Mouse (Mus musculus) right cerebral cortex, postnatal 4 days (tissue): ENCODE data around the gene Pcca.
A peak's percentile ranks its signal among the peaks of the same experiment; 100 is the strongest.
"Not testable (repeated sequence)": the region's sequence is repeated elsewhere in the genome, so short reads cannot be mapped to it uniquely, and the experiment has no call there.

ENCODE experiments used
- DNase-seq: peaks from one replicate; pipeline ENCODE4 v3.0.0-alpha.2; 2022

The Pcca gene

DNA sequence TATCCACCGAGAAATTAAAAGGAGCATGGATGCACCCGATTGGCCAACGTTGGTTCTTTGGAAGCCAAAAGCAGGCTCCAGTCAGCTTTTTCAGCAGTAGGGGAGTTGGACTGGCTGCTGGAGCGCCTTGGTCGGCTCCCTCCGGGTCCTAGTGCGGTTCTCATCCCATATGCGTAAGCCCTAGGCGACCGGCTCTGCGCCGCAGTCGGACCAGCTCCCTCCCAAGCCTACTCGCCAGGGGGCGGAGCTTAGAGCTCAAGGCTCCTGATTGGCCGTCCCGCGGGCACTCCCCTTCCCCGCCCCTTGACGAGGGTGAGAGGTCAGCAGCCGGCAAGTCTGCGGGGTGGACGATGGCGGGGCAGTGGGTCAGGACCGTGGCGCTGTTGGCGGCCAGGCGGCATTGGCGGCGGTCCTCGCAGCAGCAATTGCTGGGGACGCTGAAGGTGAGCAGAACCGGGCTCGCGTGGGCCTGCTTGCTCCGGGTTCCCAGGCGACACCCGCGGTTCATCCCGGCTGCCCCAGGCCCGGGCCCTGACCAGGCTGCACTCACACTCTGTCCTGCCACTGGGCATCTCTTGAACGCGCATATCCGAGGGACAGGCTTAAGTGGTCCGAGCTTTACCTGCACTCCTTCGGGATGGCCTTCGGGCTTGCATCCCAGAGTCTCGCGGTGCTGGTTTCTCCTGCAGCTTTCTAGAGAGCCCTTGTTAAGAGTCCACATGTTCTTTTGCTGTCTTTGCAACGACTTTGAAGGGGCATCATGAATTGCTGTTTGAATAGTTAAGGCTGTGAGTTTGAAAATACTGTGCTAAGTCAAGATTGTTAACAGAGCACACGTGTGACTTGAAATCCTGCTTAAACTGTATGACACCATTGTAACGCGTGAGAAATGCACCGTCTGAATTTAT is at the start of gene Pcca:
TSS of gene Pcca (plus strand) at position 308 of the 908 bp plus-strand sequence.
- DNase-seq, result peak; percentile 92

DNA sequence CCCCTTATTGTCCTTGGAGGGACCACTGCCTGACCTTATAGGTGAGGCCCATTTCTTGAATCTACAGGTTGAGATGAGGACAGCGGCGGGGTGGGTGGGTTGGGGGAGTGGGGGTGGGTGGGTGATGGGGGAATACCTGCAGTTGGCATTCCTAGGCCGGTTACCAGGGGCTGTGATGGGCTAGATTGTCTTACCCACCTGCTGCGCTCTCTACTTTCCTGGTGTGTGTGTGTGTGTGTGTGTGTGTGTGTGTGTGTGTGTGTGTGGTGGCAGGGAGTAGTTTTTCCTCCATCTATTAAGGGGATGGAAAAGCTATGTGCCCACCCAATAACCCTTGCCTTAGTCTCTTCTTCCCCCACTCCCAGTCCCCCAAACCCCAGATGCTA is 49.7 kb upstream of the Pcca start:
- DNase-seq, result no peak

DNA sequence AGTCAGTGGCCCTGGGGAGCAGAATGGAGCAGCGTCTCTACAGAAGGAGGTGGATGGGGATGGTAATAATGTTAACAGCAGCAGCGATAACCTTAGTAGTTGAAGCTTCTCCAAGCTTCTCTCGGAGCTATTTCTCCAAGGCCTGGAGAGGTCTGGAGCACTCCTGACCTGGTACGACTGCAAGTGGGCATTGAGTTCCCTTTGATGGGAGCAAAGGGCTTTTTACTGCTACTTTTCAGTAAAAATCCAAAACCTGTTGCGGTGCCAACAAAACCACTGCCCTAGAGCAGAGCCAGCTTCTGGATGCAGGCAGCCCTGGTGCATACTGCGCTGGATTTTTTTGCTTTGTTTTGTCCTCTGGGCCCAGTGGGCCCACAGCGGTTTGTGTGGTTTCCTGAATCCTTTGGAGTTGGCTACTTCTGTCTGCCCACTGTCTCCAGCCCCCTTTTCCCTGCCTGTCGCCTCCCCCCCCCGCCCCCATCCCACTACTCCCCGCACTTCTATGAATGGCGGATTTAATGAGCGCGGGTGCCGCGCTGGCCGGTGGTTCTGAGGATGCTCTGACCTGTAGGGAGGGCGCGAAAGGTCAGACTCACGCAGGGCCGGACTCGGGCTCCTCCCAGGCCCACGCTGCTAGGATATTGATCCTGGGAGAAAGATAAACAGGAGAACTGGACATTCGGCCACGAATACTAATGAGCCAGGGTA is 49.1 kb upstream of the Pcca start:
- no peak for DNase-seq

DNA sequence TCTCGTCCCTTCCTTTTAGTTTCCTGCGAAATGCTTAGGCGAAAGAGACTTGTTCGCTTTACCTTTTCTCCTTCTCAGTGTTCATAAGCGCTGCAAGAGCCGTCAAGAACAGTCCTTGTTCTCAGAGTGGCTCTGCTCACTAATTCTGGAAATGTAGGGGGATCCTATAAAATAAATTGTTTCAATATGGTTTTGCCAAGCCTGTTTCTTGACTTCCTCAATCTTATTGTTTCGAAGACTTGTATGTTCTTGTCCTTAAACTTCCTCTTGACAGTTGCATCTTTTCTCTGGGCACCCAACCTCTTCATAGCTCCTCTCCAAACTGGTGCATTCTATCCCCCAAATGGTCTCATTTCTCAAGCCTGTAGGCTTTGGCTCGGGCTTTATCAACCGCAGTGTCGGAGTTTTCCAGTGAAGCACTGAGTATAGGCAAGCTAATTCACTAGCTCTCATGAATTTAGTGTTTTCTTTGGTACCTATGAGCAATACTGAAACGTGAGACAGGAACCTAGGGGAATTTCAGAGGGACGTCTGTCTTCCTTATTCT is 48.4 kb upstream of the Pcca start:
- no peak for DNase-seq

DNA sequence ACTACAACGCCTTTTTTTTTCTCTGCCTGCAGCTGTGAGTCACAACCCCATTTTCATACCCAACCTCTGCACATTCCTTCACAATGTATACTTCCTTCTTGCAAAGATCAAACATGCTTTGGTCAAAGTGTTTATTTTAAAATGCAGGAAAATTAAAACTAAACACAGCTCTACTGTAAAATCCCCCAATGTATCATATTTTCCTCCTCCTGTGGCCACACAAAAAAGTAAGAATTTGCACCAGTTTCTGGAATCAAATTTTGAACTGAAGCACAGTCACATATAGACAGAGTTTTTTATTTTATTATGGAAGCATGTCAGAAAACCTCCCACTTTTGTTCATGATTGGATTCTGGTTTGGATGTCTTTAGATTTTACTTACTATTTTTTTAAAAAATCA is 47.5 kb upstream of the Pcca start:
- no peak for DNase-seq

DNA sequence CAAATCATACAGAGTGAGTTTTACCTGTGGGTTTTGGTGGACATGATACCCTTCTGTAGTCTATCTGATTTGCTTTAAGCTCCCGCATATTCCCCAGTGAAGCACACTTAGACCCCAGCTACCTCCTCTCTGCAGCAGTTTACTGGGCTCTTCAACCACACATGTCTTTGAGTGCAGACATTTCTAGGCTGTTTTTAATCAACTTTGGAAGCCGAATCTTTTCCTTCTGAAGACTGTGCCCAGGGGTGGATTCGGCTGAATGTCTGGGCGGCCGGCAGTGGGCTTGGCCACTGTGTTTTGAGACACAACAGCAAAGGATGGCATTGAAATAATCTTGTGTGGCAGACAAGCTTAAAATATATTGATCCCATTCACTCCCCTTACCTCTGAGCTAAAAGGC is 46.8 kb upstream of the Pcca start:
- no peak for DNase-seq

DNA sequence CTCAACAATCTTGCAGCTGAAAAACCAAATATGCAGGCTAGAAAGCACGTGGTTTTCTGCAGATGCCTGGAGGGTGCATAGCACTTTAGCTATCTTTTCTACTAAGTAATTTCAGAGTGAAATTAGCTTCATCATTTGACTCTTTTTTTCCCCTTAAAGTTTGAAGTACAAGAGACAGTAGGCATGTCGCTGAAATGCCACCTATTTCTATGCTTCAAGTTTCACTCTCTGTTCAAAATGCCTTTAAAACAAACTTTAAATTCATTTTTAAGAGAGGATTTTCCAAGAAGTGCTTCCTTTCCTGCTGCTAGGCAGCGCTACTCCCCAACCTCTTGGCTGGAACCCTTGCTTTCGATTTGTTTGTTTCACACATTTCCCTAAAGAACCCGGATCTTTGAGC is 45.1 kb upstream of the Pcca start:
- no peak for DNase-seq

DNA sequence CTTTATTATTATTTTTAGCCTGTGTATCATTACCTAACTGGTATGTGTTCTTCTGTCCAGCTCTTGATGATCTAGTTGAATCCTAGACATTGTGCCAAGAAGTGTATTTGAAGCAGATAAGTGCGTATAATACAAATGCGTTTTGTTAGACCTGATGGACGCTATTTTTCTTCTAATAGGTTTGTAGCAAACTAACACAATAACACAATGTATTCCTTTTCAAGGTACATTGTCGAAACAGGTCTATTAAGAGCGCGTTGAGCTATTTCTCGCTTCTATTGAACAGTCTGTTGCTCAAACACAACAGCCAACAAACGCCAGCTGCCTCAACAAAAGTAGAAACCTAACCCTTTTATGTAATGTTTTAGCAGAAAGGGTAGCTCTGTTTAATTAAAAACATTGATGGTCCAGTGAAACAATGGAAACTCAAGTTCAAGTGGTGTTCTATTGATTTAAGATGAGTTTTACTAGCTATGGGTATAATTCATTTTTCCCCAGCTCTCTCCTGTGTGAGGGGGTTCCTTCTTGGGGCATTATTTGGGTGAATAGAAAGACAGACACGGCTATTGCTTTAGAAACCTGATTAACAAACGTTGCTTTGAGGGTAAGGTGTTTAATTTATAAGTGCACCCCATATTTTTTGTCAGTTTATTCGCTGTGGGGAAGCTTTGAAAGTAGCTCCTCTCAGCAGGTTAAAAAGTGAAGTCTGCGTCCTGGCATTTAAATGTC is 44.3 kb upstream of the Pcca start:
- no peak for DNase-seq

DNA sequence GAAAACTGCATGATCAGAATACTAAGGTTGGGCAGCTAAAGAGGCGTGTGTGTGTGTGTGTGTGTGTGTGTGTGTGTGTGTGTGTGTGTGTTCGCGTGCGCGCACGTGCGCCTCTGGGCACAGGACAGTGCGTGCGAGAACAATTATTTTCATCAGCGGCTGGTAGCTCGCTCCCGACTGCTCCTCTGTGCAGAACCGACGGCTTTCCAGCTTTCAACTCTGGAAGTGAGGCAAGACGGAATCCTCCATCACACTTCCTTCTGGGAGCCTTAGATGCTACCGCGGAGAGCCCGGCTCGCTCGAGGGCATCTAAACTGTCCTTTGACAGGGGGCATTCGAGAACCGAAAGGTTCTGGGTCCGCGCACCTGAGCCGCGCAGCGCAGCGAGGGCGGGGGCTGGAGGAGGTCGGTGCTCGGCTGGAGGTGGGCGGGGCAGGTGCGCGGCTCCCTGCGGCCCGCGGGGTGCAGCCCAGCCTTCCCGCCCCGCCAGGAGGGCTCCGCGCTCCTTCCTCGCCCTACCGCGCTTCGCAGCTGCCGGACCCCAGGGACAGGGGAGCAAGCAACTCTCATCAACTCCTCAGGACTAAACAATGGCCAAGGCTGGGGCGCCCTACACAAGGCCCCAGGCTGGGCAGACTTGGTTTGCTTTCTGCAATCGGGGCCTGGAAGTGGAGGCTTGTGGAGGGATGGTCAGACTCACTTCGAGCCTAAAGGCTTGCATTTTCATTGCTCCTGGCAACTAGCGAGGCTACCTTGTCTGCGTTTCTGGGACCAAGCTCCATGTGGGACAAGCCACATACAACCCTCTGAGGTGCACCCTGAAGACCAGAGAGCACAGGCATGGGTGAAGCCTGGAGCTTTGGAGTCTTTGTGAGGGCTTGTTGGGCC is 43.4 kb upstream of the Pcca start, which contains the start of gene Gm10837:
TSS of gene Gm10837 (plus strand) at position 146 of the 888 bp plus-strand sequence.
- DNase-seq, result no peak

DNA sequence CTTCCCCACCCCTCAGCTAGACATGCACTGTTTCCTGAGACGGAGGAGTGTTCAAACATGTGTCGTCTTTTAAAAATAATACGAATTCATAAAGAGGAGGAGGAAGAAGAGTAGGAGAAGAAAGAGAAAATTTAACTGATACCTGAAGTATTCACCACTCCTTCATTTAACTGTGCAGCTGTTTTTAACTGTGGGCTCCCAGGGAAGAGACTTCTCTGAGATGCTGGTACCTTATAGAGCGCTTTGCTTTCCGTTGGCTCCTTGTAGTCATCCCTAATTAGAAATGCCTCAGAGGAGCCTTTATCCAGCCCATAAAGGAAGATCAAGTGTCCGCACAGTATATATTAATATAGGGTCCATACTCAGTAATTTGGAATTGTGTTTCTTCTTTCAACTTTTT is 42.6 kb upstream of the Pcca start:
- no peak for DNase-seq

DNA sequence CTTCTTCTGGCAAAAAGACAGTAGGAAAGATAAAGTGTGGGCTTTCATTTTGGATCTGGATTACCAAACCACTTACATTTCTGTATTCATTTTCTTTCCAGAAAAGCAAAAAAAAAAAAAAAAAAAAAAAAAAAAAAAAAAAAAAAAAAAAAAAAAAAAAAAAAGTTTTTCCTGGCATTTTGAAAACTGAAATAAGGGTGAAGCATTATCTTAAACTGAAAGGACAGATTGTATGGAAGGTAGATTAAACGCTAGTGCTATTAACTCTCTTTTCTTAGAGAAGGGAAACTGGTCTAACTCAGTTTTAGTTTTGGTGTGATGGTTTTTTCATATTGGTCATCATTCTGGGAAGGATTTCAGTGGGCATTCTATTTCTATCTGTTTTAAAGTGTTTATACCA is 42.1 kb upstream of the Pcca start:
- no peak for DNase-seq

DNA sequence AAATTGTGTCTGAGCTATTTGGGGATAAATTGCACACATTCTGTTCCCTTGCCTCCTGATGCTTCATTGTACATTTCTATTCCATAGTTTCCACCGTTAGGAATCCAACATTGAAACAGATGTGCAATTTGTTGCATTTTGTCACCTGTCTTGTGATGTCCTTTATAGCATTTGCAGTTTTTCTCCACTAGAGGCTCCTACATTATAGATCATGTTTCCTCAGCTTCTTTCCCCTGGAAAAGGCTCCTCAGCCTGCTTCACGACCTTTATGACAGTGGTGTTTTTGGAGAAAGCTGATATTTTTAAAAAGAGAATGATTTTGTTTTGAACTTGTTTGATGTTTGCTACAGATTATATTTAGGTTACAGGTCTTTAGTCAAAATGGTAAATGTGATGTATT is 25.1 kb upstream of the Pcca start:
- DNase-seq, result no peak

DNA sequence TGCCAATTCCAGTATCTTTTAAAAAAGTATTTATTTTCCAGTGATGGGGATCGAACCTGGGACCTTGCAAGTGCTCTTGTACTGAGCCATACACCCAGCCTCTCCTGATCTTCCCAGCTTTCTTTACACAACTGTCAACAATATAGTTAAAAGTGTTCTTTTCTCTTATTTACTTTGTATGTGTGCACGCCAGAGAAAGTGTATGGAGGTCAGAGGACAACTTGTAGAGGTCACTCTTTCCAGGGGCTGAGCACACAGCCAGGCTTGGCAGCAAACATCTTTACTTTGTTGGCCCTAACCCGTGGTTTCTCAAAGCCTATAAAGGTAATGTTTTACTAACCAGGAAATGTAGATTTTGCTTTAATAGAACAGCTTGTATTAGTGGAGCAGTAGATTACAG is 22.6 kb upstream of the Pcca start:
- no peak for DNase-seq

DNA sequence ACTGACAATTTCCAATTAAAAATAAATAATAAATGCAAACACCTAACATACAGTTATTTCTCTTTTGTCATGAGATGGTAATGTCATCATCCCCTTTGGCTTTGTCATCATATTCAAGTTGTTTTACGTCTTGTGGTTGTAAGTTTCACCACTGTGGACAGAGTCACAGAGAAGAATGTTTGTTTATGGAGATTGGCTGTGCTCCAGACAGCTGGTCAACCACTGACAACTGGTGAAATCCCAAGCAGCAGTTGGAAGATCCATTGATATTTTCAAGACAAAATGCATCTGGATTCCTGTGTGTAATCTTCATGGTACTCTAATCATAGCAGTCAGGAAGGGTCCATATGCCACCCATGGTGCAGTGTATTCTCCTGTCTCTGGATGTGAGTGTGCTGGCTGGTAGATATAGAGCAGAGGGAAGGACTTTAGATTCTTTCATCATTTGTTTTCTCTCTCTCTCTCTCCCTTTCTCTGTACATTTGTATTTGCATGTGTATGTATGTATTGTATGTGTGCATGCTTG is 20.6 kb upstream of the Pcca start:
- DNase-seq, result no peak

DNA sequence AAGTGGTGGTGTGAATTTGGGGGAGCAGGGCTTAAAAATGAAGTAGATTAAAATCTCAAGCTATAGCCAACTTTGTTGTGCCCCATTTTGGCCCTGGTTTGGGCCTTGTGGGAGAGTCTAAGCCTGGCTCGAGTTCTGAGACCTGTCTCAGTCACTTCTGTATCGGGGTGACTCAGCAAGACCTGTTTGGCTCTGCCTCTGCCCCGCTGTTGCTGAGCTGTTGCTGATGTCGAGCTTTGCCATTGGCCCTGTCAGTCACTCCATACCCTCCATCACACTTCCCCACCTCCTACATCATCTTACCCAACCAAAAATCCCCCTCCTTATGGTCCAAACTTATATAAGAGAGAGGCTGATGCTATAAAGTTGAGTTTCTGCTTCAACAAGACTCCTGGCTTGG is 5.6 kb upstream of the Pcca start:
- DNase-seq, result no peak

DNA sequence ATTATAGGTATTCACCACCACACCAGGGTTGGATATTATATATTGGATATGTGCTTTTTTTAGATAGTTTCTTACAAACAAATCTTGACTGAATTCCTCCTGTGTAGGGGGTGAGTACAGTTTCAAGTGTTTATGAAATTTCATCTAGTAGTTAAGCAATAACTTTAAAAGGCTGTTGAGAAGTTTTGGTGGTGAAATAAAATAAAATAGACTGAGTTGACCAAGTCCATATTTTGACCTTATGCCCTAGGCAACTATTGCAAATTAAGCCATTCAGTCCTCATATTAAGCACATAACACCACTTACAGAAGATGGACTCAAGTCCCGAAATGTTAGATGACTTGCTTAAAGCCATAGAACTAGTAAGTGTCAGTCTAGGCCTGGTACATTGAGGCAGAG is 1.9 kb downstream of the Pcca start:
- DNase-seq, result no peak

DNA sequence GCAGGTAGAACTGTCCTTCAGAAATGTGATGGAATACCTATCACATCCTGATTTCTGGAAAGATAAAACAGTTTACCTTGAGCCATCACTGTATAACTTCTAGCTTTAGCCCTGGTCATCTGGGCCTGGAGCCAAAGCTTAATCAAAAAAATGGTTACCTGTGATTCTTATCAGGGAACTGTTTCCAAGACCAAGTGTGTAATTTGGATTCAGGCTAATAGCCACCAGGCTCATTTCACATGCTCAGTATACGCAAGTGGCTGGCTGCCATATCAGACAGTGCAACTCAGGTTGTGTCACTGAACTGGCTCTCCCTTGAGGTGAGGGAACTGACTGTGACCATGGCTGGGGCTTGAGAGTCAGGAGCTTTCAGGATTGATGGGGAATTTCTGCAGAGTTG is 14.3 kb downstream of the Pcca start:
- DNase-seq, result no peak

DNA sequence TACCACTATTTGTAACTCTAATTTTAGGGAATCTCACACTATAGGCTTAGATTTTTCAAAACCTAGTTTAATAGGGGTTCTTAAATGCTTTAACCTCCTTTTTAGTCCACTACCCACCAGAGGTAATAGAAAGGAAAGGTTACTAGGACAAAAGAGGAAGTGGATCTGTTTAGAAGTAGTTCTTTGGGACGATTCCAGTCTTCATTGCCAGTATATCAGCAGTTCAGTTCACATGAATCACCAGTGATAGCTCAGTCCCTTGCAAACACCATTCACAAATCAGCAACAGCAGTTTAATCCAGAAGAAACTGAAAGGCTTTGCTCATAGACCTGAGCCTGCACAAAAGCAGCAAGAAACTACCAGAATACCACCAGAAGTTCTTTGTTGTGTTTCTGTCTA is 14.8 kb downstream of the Pcca start:
- no peak for DNase-seq

DNA sequence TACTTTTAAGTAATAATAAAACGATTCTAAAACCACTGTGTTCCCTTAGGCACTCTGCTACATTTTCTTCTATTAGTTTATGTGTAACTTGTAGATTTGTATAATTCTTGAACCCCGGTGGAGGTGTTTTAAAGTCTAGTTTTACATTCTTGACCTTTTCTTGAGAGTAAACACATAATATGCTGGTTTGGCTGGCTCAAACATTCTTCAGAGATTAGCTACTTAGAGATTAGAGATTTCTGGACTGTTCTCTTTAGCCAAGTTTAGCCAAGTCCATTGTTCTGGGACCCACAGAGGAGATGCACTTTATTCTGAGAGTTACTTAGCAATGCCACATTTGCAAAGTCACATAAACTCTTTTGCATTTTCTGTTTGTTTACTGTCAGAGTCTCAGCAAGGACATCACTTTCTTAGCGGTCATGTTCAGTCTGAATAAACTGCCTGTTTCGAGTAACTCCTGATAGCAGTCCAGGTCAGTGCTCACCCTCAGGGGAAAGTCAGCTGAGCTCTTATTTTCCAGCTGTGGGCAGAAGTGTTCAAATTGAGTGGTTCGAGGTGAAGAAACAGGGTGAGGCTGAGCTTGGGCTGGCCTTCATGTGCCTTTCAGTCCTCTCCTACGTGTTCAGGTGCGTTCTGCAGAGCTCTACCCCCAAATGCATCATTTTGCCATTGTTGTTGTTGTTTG is 18.8 kb downstream of the Pcca start:
- no peak for DNase-seq

DNA sequence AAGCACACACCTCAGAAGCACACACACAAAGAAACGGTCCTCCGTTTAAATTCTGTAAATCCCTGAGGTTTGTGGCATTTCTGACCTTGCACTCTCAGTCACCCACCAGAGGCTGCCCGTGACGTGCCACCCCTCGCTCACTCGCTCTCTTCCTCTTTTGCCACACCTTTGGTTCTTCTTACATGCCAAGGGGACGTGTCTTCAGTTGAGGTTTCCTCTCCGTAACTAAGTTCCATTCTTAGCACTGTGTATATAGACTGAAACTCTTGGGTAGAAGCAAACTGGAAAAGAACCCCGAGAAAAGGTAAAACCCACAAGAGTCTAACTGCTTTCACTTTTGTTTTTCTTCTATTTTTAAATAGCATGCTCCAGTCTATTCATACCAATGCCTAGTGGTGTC is 23.2 kb downstream of the Pcca start:
- DNase-seq, result no peak

DNA sequence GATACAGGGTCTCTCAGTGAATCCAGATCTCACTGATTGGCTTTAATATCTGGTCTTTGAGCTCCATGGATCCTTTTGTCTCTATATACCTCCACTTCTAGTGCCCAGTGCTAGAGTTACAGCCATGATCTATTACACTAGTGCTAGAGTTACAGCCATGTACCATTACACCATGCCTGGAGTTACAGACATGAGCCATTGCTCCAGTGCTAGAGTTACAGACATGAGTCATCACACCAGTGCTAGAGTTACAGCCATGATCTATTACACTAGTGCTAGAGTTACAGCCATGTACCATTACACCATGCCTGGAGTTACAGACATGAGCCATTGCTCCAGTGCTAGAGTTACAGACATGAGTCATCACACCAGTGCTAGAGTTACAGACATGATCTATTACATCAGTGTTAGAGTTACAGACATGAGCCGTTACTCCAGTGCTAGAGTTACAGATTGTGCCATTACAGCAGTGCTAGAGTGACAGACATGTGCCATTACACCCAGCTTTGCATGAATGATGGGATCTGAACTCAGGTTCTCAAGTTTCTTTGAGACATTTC is 26.8 kb downstream of the Pcca start:
- not testable (repeated sequence) for DNase-seq
